Mouse (Mus musculus): ENCODE measurements at regions not wholly inside any gene's neighbourhood (a gene's known extent, or its start where the extent isn't known, plus 50 kb on each side); places are given as distances from the start of the nearest gene placed in this dataset.
"Not testable (repeated sequence)": the region's sequence is repeated elsewhere in the genome, so short reads cannot be mapped to it uniquely, and the experiment has no call there.

DNA sequence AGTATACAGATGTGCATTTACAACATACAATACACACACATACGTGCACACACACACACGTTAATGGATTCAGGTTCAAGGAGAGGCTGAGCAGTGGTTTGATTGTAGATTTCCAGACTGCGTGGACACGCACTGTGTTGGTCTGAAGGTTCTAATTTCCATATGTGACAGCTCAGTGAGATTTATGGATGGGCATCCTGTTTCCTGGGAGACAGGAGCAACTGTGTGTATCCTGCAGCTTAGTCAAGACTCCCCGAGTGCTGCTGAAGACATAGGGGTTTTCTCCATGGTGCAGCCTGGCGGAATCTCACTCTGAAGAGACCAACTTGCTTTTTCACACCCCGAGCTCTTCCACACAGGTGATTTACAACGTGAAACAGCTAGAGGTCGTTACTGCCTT, 119.3 kb upstream of the Foxk1 start:
- no peak for DNase-seq
- Histone ChIP-seq H3K4me3 (no peak overlapping the region), H3K27ac (no peak overlapping the region)
- intact Hi-C loops (cut with DNase I): no loop called here
- TF ChIP-seq CTCF (IDR thresholded peaks at IDR 0.05): no peak

DNA sequence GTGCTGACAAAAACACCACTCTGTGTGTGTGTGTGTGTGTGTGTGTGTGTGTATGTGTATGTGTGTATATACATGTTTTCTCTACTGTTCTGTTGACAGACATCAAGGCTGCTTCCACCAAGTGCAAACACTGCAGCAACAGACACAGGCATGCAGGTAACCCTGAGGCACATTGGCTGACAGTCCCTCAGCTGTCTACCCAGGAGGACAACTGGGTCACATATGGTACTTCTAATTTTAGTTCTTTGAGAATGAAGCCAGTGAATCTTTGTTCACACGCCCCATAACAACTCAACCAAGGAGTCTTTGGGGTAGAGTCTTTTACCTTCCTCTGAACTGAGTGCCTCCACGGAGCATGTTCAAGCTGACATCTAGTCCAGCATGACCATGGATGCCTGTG, 113.3 kb upstream of the Foxk1 start:
- TF ChIP-seq CTCF (IDR thresholded peaks at IDR 0.05): no peak
- DNase-seq: no peak
- no peak overlapping the region for H3K4me3 ChIP-seq

DNA sequence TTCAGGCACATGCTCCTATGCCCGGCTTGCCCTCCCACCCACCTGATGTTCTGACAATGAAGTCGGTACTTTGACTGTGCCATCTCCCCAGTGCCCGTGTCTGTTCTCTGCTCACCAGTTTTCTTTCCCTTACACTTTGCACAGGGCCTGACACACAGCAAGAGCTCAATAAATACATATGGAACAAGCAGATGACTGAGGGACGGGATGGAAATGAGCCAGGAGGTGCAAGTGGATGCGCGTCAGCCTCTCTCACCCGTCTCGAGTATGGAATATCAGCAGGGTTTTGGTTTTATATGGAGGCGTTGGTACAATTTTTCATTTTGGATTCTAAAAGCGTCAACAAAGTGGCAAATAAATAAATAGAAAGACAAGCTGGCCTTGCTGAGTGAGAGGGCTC, 109.8 kb upstream of the Foxk1 start:
- no peak for TF ChIP-seq CTCF (IDR thresholded peaks at IDR 0.05)
- no peak for DNase-seq
- Histone ChIP-seq H3K27ac (no peak overlapping the region), H3K4me3 (no peak overlapping the region)
- intact Hi-C loops (cut with DNase I): no loop called here

More for the DNA sequence above, 113.3 kb upstream of the Foxk1 start:
- H3K27ac ChIP-seq: no peak overlapping the region
- intact Hi-C loops (cut with DNase I): no loop called here

DNA sequence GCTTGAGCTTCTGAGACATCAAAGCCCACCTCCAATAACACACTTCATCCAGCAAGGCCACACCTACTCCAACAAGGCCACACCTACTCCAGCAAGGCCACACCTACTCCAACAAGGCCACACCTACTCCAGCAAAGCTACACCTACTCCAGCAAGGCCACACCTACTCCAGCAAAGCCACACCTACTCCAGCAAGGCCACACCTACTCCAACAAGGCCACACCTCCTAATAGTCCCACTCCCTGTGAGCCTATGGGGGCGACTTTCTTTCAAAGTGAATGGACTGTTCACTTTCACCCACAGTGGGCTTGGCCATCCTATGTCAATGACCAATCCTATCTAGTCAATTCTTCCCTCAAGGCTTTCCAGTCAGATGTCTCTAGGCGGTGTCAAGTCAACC, 104.9 kb upstream of the Foxk1 start:
- H3K4me3 ChIP-seq: not testable (repeated sequence)

DNA sequence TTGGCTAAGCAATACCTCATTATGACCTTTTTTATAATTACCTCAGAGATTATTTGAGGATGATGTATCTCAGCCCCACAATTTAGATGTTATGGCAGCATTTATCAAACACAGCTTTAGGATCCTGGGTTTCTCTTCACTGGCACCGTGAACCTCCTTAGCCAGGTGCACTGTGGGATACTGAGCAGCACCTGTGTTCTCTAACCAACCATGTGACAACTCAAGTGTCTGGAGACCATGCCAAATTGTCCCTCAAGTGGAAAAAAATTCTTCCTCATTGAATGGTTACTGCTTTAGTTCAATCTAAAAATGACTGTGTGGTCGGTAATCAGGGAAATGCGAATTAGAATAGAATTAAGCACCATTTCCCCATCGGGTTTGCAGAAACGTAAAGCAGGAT, 101.7 kb upstream of the Foxk1 start:
- Histone ChIP-seq H3K4me3 (no peak overlapping the region), H3K27ac (no peak overlapping the region)
- TF ChIP-seq CTCF (IDR thresholded peaks at IDR 0.05): no peak
- DNase-seq: no peak
- intact Hi-C loops (cut with DNase I): no loop called here

More for the DNA sequence above, 104.9 kb upstream of the Foxk1 start:
- H3K27ac ChIP-seq; intact Hi-C loops (cut with DNase I); DNase-seq: not testable (repeated sequence)

DNA sequence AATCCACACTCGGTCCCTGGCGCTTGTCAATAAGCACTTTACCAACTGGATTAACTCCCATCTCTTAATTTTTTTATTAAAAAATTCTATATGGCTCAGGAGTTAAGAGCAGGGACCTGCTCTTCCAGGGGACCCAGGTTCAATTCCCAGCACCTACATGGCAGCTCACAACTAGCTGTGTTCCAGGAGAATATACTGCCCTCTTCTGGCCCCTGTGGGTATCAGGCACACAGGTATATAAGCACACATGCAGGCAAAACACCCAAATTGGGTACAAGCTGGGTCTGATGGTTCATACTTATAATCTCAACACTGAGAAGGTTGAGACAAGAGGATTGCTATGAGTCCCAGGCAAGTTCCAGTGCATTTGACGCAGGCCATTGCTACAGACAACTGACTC, 92.8 kb upstream of the Foxk1 start:
- intact Hi-C loops (cut with DNase I): no loop called here
- no peak for TF ChIP-seq CTCF (IDR thresholded peaks at IDR 0.05)
- Histone ChIP-seq H3K4me3 (no peak overlapping the region), H3K27ac (no peak overlapping the region)
- no peak for DNase-seq

DNA sequence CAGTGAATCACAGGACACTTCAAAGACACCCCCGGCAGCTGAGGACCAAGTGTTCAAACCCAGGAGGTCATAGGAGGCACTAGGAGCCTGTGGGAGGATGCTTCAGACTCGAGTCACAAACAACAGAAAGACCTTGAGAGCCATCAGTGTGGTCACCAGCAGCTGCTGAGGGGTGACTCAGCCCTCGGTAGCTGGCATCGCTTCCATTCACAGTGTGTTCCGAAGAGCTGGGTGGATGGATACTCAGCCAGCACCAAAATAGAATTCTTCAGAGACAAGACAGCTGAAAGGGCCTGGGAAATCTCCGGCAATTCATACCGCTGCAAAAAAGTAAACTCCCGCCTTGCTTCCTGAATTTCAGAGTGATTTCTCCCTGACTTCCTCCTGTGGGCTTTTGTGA, 87.4 kb upstream of the Foxk1 start:
- intact Hi-C loops (cut with DNase I): no loop called here
- peak; percentile 77 for DNase-seq
- peak overlapping the region; percentile 72 for H3K27ac ChIP-seq
- no peak for TF ChIP-seq CTCF (IDR thresholded peaks at IDR 0.05)
- peak overlapping the region; percentile 45 for H3K4me3 ChIP-seq

DNA sequence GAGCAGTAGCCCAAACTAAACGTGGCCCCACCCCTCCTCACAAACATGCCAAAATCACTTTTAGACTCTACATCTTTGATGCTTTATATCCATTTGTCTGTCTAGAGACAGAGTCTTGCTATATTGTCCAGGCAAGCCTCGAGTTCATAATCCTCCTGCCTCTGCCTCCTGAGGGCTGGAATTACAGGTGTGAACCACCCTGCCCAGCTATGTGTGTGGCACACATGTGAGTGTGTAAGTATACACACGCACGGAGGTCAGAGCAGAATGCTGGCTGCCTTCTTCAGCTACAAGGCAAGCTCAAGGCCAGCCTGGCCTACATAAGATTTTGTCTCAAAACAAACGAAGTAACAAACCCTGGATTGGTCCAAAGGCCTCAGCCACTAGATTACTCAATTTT, 86.8 kb upstream of the Foxk1 start:
- TF ChIP-seq CTCF (IDR thresholded peaks at IDR 0.05): no peak
- H3K27ac ChIP-seq: peak overlapping the region; percentile 72; the same call in 1 of the 2 replicates
- intact Hi-C loops (cut with DNase I): no loop called here
- DNase-seq: no peak
- peak overlapping the region; percentile 45 for H3K4me3 ChIP-seq

DNA sequence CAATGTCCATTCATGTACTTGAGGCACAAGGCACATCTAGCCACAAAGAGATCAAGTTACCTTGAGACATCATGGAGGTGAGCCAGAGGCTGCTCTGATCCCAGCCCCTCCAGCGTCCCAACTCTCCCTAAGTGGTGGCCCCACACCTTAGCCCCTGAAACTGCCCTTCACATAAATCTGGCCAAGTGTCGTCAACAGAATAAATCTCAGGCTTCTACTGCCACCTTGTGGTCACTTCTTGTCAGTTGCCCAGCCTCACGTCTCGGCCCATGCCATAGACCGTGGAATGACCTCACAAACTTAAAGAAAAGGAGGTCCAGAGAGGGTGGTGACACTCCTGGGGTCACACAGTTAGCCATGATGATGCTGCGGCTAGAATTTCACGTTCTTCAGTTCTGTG, 82.0 kb upstream of the Foxk1 start:
- intact Hi-C loops (cut with DNase I): loop anchor here (2.0 to 5.0 kb wide), 2 partner anchors 1078 to 1472 kb away; partner anchors contain the start of gene Sdk1
- peak; percentile 62 for DNase-seq
- TF ChIP-seq CTCF (IDR thresholded peaks at IDR 0.05): peak; percentile 86
- no peak overlapping the region for H3K4me3 ChIP-seq
- no peak overlapping the region for H3K27ac ChIP-seq

DNA sequence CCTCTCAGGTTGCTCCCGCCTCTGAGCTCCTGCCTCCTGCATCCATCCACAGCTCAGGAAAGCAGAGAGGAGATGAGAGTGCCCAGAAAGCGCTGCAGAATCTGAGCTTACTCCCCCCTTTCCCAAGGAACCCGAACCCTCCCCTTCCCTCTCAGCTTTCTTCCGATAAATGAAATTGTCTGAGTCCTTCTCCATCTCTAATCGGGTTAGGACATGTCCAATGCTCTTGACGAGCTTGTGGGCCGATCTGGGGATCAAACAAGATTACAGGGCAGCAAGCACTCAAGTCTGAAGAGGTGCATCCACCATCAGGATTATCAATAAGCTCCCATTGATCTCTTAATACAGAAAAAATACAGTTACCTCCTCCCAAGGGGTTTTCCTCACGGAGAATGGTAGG, 80.0 kb upstream of the Foxk1 start:
- no peak overlapping the region for H3K4me3 ChIP-seq
- H3K27ac ChIP-seq: no peak overlapping the region
- DNase-seq: no peak
- intact Hi-C loops (cut with DNase I): loop anchor here (5.0 kb wide), 1 partner anchor 126 kb away; no protein-coding TSS in a partner anchor
- TF ChIP-seq CTCF (IDR thresholded peaks at IDR 0.05): no peak

DNA sequence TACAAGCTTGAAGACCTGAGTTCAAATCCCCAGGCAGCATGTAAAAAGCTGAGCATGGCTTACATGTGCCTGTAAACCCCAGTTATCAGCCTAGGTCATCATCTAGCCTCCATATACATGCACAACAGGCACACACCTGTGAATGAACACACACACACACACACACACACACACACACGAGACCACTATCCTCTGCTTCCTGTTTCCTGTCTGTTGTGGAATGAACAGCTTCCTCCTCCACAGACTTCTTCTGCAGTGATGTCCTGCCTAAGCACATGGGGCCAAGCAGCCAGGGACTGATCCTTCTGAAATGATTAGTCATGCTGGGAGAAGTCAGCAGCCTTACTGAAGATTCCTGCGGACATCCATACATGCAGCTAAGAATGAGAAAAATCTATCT, 76.4 kb upstream of the Foxk1 start:
- no peak overlapping the region for H3K27ac ChIP-seq
- TF ChIP-seq CTCF (IDR thresholded peaks at IDR 0.05): no peak
- H3K4me3 ChIP-seq: no peak overlapping the region
- intact Hi-C loops (cut with DNase I): loop anchor here (5.0 kb wide), 1 partner anchor 122 kb away; no protein-coding TSS in a partner anchor
- DNase-seq: no peak

DNA sequence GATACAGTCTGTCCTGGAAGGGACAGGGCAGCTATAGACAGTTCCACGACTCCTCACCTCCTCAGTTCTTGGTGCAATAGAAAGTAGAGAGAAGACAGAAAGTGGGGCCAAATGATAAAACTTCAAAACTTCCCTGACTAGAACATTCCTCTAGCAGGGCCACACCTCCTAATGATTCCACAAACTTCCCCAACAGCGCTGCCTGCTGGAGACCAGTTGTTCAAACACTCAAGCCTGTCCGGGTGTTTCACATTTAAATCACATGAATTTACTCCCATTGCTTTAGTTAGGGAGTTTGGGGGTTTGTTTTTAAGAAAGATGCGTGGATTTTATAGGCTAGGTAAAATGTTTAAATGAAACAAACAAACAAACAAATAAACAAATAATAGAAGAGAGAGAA, 75.7 kb upstream of the Foxk1 start:
- DNase-seq: no peak
- Histone ChIP-seq H3K27ac (no peak overlapping the region), H3K4me3 (no peak overlapping the region)
- intact Hi-C loops (cut with DNase I): no loop called here
- TF ChIP-seq CTCF (IDR thresholded peaks at IDR 0.05): peak; percentile 39

DNA sequence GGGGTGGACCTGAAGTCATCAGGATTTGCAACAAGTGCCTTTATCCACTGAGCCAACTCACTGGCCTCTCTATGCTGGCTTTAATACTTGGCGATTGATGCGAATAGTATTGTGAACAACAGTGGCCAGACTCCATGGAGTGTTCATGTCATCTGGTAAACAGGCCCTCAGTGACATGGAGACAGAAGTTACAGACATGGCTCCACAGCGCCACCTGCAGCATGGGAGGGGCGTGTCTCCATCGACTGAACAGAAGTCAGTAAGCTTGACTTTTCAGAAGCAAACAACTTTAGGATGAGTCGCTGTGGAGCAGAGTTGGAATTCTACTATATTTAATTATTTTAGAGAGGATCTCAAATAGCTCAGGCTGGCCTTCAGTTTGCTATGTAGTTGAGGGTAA, 74.0 kb upstream of the Foxk1 start:
- TF ChIP-seq CTCF (IDR thresholded peaks at IDR 0.05): peak; percentile 50
- Histone ChIP-seq H3K27ac (no peak overlapping the region), H3K4me3 (no peak overlapping the region)
- intact Hi-C loops (cut with DNase I): no loop called here
- no peak for DNase-seq

DNA sequence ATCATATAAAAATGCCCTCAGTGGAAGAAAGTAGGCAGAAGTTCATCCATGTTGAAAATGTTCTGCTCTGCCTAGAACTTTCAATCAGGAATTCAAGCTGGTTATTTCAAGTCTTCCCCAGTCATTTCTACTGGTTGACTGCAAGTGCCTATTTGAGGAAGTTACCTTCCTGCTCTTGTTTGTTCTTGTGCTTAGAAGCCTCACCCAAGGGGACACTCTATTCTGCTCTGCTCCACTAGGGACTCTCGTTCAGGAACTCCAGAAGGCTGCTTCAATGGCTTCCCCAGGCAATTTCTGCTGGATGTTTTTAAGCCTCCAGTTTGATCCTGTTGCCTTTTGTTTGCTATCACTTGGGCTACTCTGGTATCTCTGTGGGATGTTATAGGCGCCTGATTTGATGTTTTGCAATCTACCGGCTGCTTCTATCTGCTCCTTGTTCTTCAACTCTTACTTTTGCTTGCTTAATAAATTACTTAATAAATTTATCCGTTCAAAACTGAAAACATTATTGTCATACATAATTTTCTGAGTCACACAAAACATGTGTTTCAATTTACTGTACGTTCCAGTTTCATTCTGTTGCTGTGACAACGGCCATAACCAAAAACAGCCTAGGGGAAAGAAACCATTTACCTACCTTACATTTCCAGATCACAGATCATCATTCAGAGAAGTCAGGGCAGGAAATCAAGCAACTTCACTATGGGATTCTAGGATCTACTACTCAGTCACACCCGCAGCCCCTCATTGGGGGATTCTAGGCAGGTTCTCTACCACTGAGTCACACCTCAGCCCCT, 71.4 kb upstream of the Foxk1 start:
- H3K27ac ChIP-seq: no peak overlapping the region
- intact Hi-C loops (cut with DNase I): no loop called here
- no peak for DNase-seq

More for the DNA sequence above, 71.4 kb upstream of the Foxk1 start:
- TF ChIP-seq CTCF (IDR thresholded peaks at IDR 0.05): no peak
- no peak overlapping the region for H3K4me3 ChIP-seq

Data from gastrocnemius, adult 2 months (tissue).